Mouse (Mus musculus) C2C12 (cell line): Measurements from ENCODE around the gene Uggt1. TPM values are rescaled to one million over a fixed set of nuclear protein-coding genes. Genes with fewer than 3 reads are reported as not detected.

ENCODE experiments used
- H3K27me3 ChIP-seq: one replicate; pipeline ENCODE4 v1.6.1; 2011; ENCODE audit not compliant: control insufficient read depth, insufficient read depth, insufficient read length
- H3K36me3 ChIP-seq: one replicate; pipeline ENCODE4 v1.6.1; 2011; ENCODE audit not compliant: control insufficient read depth, insufficient read depth
- H3K4me3 ChIP-seq: one replicate; pipeline ENCODE4 v1.5.1; 2011; ENCODE audit warnings: mild to moderate bottlenecking, control low read depth; ENCODE audit not compliant: poor library complexity, insufficient read depth, severe bottlenecking
- H3K79me2 ChIP-seq: one replicate; pipeline ENCODE4 v1.6.1; 2011; ENCODE audit not compliant: control insufficient read depth, insufficient read depth
- H3K79me3 ChIP-seq: one replicate; pipeline ENCODE4 v1.6.1; 2011; ENCODE audit warnings: low read depth, control low read depth
- H3ac ChIP-seq: one replicate; pipeline ENCODE3; 2011; ENCODE audit warnings: low read depth; ENCODE audit not compliant: control insufficient read depth, insufficient read length
- CEBPB ChIP-seq: IDR thresholded peaks from one replicate; pipeline ENCODE4 v1.6.1; 2011; ENCODE audit warnings: low read depth, mild to moderate bottlenecking, control low read depth, moderate library complexity
- CTCF ChIP-seq: IDR thresholded peaks from one replicate; pipeline ENCODE4 v1.5.1; 2011; ENCODE audit not compliant: control insufficient read depth, insufficient read depth, insufficient read length
- FOSL1 ChIP-seq: IDR thresholded peaks from one replicate; pipeline ENCODE4 v1.8.0; 2011; ENCODE audit warnings: mild to moderate bottlenecking, low read length; ENCODE audit not compliant: poor library complexity, insufficient read depth, severe bottlenecking
- MAX ChIP-seq: IDR thresholded peaks from one replicate; pipeline ENCODE4 v1.6.1; 2011; ENCODE audit warnings: mild to moderate bottlenecking, control low read depth
- MYOD1 ChIP-seq: IDR thresholded peaks from one replicate; pipeline ENCODE4 v1.6.1; 2011; ENCODE audit warnings: low read depth; ENCODE audit not compliant: control insufficient read depth, insufficient read length
- MYOG ChIP-seq: IDR thresholded peaks from one replicate; pipeline ENCODE4 v1.6.1; 2011; ENCODE audit not compliant: control insufficient read depth, insufficient read length; ENCODE audit errors: extremely low read depth
- USF1 ChIP-seq: IDR thresholded peaks from one replicate; pipeline ENCODE4 v1.6.1; 2011; ENCODE audit warnings: low read depth, mild to moderate bottlenecking, control low read depth, moderate library complexity
- polyA plus RNA-seq: library from polyadenylated mRNA; unstranded; fragments of >200 nt; fragmentation: generic; extraction: Trizol; gene quantifications from one replicate; pipeline ENCODE4 v1.2.1, GENCODE M21; 2012; ENCODE audit warnings: missing spikeins

Uggt1 gene
- polyA plus RNA-seq, 1 experiment = 20.1 TPM

DNA sequence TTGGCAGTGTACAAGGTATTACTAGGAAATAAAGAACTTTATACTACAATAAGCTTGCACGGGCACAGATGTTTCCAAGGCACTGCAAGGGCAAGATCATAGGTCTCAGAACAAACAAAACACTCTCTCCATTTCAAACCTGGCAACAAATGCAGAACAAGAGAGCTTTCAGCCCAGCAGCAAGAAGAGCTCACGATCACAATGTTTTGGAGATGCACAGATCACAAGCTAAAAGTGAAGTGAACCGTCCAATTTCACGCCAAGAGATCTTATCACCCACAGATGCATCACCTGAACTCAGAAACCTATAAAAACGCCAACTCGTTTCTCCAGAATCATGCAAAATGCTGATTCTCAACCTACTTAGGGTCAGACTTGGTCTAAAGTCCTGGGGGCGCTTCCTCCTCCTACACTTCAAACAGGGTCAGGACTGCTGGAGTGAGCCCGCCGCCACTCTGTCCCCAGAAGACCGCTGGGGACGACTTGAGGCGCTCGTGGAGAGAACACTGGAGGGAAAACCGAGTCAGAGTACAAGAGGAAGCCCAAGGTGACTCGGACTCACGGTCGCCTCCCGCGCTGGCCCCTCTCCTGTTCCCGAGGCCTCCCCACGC, 968 bp downstream of the Uggt1 start:
- H3K27me3 ChIP-seq = no peaks in the 10 kb centered on the region
- H3K36me3 ChIP-seq = no peaks in the 10 kb centered on the region
- H3ac ChIP-seq = peak overlapping the region; percentile 97
- peak overlapping the region; percentile 86 for H3K4me3 ChIP-seq
- H3K79me2 ChIP-seq = peaks cover 55% of the 10 kb centered on the region
- H3K79me3 ChIP-seq = peaks cover 49% of the 10 kb centered on the region
- TF ChIP-seq MYOD1 (no peak), MAX (no peak), CTCF (no peak), MYOG (no peak), FOSL1 (no peak), USF1 (no peak), CEBPB (no peak)

- no peaks in the 10 kb centered on the region for H3K36me3 ChIP-seq
- no peak overlapping the region for H3K4me3 ChIP-seq
- no peak overlapping the region for H3ac ChIP-seq
- peaks cover 71% of the 10 kb centered on the region for H3K79me2 ChIP-seq
- H3K27me3 ChIP-seq = no peaks in the 10 kb centered on the region
- H3K79me3 ChIP-seq = peaks cover 62% of the 10 kb centered on the region
- no peak for TF ChIP-seq CTCF
- TF ChIP-seq MYOD1 = no peak
- TF ChIP-seq CEBPB = no peak
- no peak for TF ChIP-seq MYOG
- no peak for TF ChIP-seq FOSL1
- no peak for TF ChIP-seq MAX
- no peak for TF ChIP-seq USF1
Measured at GRCm38 (mm10) chr1:36241903-36242429, 2.6 kb downstream of the Uggt1 start.

DNA sequence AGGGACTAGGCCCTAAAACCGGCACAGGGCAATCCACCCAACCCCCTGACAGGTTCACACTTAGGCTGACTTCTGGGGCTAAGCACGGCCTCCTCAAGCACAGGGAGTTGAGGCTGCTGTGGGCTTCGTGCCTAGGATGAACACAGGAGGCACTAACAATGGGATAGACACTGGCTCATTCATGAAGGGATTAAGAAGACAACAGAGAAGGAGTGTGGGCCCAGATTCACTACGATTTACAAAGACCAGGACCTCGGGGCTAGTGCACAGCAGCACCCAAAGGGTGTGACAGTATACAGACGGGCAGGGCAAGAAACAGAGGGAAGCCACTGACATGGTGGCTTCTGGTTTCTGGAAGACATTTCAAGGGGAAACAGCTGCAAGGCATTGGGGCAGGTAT, 4.3 kb downstream of the Uggt1 start:
- TF ChIP-seq MYOG (no peak), MYOD1 (no peak), CTCF (no peak), CEBPB (no peak), MAX (no peak), USF1 (no peak), FOSL1 (no peak)
- no peaks in the 10 kb centered on the region for H3K36me3 ChIP-seq
- peaks cover 75% of the 10 kb centered on the region for H3K79me3 ChIP-seq
- no peak overlapping the region for H3ac ChIP-seq
- H3K4me3 ChIP-seq = no peak overlapping the region
- peaks cover 89% of the 10 kb centered on the region for H3K79me2 ChIP-seq
- H3K27me3 ChIP-seq = no peaks in the 10 kb centered on the region

DNA sequence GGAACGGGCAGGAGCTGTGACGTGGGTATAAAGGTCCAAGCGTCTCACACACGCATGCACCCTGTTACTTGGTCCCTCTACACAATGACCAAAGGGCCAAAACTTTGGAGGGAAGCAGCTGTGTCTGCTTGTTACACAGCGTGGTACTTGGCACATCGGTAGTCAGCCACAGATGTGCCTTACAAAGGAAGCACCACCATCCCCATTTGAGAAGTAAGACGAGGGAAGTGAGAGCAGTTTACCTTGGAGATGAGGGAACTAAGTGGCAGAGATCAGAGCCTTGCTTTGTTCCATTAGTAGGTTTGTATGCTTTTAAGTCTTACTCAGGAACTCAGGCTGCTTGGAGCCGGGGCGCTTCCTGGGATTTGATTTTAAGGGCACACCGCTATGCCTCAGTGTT, 5.1 kb downstream of the Uggt1 start:
- Histone ChIP-seq H3K4me3 (no peak overlapping the region), H3ac (no peak overlapping the region), H3K27me3 (no peaks in the 10 kb centered on the region), H3K79me2 (peaks cover 91% of the 10 kb centered on the region), H3K79me3 (peaks cover 79% of the 10 kb centered on the region), H3K36me3 (peaks cover 5% of the 10 kb centered on the region)
- TF ChIP-seq CEBPB (no peak), CTCF (no peak), MYOG (no peak), MYOD1 (no peak), FOSL1 (no peak), USF1 (no peak), MAX (no peak)

GRCm38 (mm10) chr1:36235855-36236254, 8.7 kb downstream of the Uggt1 start:
- TF ChIP-seq FOSL1 (no peak), MYOG (no peak), MAX (no peak), USF1 (no peak), CEBPB (no peak), CTCF (no peak), MYOD1 (no peak)
- Histone ChIP-seq H3K79me3 (peaks cover 49% of the 10 kb centered on the region), H3K79me2 (peaks cover 62% of the 10 kb centered on the region), H3K27me3 (no peaks in the 10 kb centered on the region), H3K4me3 (no peak overlapping the region), H3ac (no peak overlapping the region), H3K36me3 (peaks cover 27% of the 10 kb centered on the region)
